Mouse (Mus musculus) erythroblast, adult 5-6 weeks (primary cell): ENCODE results near the gene Mcm10. TPM values are rescaled to one million over a fixed set of nuclear protein-coding genes. Genes with fewer than 3 reads are reported as not detected.

Source experiments
- ATAC-seq: replicated peaks from 2 replicates; pipeline ENCODE4 v1.8.0; 2016; ENCODE audit warnings: moderate number of reproducible peaks, mild to moderate bottlenecking, moderate TSS enrichment, inconsistent platforms; ENCODE audit not compliant: poor library complexity, low FRiP score, severe bottlenecking
- total RNA-seq, 2 experiments: library from RNA; stranded (forward) in 1 of 2; stranded (reverse) in 1 of 2; fragments of 150-400 nt in 1 of 2; fragments of 200-764, 138-1000 nt in 1 of 2; gene quantifications; 2 replicates each; pipeline versions ENCODE4 v1.2.3 to v1.2.4; 2015 to 2017; ENCODE audit warnings: low replicate concordance in 2 of 2

Mcm10 gene
- total RNA-seq, 2 experiments from 2014 or later, result 33.5 to 36.1 TPM

DNA sequence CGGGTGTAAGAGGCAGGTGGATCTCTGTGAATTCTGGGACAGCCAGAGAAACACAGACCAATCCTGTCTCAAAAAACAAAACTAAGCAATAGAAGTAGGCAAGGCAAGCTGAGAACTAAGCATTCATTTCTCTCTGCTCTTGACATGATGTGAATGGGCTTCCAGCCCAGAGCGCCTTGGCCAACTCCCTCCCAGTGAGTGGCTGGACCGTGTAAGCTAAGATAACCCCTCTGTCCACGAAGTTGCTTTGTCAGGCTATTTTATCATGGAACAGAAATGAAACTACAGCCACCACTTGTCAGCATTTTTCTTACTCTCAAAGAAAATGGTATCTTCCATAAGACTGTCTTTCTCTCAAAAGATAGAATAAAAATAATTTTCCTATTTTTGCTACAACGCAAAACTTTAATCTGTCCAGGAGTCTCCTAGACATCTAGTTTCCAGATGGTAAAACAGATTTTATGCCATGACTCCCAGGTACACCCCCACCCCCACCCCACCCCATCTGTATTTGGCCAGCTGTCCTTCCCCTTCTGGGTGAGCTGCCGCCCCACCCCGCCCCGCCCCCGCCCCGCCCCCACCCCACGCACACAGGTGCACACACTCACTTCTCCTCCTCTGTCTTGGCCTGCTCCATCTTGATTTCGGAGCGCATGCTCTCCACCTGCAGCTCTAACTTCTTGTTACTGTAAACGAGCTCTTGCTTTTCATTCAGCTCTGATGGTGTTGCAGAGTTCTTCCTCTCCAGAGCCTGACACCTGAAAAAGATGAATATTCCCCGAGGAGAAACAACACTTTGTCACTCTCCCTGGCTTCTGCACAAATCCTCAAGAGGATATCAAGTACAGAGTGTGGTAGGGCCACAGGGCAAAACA is 21.2 kb upstream of the Mcm10 start:
- ATAC-seq, result peak; percentile 63; the same call in 1 of the 2 replicates

DNA sequence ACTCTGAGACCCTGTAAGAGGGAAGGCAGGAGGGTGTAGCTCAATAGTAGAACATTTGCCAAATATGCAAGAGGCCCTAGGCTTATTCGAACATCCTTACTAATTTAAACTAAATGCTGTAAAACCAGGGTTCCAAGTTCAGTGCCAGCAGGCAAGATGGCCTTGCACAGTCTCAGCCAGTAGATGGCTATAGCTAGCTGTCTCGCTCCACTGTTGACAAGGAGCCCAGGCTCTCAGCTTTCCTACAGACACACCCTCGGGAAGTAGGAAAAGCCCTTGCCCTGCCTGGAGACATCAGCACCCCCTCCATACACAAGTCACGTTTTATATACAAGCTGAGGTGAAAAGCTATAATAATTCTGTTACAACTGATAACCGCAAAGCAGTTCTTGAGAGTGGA is 20.1 kb upstream of the Mcm10 start:
- no peak for ATAC-seq

DNA sequence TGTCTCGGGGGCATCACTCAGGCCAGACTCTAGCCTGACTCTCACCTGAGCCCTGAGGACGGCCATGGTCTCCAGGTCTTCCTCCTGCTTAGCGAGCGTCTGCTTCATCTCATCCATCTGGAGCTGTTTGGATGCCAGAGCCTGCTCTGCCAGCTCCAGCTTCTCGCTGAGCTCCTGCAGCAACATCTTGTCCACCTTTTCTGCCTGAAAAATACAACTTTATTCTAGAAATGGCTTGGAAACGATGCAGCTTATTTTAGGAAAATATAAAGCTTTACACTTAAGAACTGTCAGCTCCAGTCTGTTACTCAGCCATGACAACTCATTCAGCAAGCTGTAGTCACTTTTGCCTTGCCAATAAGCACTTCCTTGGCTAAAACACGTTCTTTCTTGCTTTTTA is 18.6 kb upstream of the Mcm10 start:
- ATAC-seq, result no peak

DNA sequence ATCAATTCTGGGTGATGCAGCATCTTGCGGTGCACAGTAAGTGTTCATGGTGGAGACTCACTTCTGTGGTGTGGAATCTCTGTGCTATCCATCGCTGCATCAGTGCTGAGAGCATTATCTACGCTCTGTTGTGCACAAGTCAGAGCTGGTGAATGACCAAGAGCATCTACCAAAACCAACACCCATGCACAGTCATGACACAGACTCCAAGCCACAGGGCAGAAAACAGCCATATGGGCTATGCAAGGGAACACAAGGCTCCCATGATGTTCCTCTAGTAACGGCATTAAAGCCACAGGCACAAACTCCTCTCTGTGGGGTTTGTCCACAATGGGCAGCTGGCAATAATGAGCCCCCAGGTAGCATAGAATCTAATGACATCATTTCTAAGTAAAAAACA is 17.2 kb upstream of the Mcm10 start:
- no peak for ATAC-seq

DNA sequence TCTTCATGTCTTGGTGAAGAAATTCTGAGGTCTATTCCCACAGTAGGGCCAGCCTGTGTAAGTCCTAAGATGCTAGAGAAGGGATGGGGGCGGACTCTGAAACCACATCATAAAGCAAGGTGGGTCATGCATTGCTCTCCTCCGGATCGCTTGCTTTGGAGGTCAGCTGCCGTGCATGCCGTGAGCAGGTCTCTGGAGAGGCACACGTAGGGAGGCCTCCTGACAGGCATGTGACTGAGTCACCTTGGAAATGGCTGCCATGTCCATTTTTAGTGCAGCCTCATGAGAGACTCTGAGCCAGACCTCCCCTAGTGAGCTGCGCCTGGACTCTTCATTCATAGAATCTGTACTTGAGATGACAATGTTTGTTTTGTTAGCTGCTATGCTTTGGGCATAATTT is 15.5 kb upstream of the Mcm10 start:
- 0 out of 2 replicates have a peak, but pooled peaks have one; percentile 15 for ATAC-seq

DNA sequence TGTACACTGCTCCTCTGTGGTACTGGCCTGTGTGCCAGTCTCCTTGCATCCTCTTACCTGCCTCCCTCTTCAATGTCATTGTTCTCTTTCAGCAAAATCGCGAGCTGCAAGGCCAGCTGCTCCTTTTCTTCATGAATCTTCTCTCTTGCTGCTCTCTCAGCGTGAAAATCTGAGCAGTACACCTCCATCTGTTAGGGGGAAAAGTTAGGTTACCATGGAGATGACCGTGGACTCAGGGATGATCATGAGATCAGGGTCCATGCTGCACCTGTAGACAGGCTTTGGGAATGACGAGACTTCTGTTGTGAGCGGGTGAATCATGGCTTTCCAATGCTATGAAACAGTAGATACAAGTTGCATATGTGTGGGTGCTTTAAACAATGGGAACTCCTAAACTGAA is 14.5 kb upstream of the Mcm10 start:
- ATAC-seq, result no peak

DNA sequence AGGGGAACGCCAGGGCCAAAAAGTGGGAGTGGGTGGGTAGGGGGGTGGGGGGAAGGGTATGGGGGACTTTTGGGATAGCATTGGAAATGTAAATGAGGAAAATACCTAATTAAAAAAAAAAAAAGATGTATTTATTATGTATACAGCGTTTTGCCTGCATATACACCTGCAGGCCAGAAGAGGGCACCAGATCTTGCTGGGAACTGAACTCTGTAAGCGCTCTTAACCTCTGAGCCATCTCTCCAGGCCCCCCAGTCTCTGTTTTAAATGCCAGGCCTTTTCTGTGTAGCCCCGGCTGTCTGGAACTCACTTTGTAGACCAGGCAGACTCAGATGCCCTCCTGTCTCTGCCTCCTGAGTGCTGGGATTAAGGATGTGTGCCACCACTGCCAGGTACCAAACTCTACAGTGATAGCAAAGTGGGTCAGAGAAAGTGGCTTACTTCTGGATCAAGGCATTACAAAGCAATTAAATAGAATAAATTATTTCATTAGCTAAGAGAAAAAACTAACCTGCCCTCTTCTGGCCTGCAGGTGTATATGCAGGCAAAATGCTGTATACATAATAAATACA is 12.7 kb upstream of the Mcm10 start:
- ATAC-seq, result peak; percentile 73

DNA sequence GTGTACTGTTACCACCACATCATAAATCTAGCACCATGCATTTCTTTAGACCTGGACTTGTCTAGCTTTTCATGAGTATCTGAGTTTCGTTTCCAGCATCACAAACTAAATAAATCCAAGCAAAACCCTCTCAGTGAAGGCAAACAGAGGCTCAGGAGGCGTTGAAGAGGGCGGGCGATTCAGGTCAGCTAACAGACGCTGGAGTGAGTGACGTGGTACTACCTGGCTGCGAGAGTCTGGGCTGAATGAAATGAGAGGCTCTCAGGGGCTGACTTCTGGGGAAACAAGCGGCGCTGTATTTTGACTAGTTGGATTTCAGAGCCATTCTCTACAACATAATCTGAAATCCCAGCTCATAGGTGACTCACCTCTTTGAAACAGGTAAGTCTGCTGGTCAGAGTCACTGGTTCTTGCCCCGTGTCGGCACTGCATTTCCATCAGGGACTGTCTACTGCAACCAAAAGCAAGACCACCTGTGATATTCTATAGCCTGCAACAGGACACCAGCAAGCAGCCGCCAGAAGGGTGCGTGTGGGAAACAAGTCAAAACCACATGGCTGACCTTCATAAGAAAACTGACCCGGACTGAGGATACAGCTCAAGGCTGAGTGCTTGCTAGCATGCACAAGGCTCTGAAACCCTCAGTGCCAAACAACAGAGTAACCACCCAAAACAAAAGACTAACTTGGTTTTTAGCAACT is 11.3 kb upstream of the Mcm10 start:
- no peak for ATAC-seq

DNA sequence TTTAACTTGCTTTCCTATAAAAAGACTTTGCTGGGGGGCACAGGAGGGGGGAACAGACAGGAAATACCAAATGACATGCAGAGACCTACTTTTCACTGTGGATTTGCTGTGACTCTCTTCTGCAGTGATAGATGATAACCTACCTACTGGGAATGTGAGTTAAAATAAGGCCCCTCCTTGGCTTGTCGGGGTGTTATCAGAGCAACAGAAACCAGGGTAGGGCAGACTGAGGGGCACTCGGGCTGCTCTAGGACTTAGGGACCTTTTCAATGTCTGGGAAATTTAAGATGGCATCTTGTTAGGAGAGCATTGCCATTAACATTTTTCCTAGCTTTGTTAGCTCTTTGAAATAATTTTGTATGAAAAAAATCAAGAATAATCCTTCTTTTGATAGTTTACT is 10.7 kb upstream of the Mcm10 start:
- no peak for ATAC-seq

DNA sequence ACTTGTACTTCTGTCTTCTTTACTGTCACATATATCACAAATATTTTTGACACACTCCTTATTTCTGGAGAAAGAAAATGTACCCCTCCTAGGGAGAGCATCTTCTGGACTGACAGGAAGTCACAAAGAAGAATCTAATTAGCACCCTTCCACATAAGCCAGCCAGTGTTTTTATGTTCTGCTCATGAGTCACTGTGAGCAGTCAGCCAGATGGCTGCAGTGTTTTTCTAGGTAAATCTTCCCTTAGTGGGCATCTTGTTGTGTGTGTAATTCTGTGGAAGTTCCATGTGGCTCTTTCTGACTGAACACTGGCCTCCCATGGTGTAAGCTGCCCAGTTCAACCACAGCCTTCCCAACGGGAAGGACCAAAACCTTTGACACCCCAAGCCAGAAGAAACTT is 7.1 kb upstream of the Mcm10 start:
- ATAC-seq, result no peak

DNA sequence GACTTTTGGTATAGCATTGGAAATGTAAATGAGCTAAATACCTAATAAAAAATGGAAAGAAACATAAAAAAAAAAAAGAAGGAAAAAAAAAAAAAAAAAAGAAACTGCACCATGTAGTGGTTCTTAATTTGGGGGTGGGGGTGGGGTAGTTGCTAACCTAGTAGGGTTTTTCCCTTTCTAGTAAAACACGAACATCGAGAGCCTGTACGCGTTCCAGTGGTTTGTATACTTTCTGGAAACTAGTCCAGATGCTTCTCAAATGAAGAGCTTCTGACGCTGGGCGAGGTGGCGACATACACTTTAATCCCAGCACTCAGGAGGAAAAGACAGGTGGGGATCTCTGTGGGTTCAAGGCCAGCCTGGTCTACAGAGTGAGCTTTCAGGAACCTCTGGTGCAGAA is 4.3 kb upstream of the Mcm10 start:
- no peak for ATAC-seq

DNA sequence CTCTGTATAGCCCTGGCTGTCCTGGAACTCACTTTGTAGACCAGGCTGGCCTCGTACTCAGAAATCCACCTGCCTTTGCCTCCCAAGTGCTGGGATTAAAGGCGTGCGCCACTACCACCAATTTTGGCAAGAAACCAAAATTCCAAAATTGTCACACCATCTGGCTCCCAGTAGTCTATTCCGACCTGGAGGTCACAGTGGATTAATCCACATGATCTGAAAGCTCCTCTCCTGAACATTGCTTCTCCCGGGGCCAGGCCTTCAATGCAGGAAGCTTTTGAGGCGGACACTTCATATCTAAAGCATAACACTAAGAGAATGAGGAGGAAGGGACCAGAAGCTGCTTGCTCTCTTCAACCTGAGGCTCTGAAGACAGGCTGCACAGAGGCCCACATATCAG is 2.9 kb upstream of the Mcm10 start:
- no peak for ATAC-seq

DNA sequence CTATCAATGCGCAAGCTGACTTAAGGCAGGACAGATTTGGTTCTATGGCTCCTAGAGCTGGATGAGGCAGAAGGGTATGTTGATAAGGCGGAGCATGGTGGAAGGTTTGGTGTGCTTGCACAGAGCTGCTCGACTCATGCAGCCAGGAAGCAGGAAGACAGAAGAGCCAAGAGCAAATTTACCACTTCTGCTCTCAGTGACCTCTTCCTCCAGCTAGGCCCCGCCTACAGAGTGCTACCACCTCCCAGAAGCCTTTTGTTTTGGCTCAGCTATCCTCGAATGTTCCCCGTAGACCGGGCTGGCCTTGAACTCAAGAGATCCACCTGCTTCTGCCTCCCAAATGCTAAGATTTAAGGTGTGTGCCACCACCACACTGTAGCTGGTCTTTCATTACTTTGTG is 2.0 kb upstream of the Mcm10 start:
- no peak for ATAC-seq

DNA sequence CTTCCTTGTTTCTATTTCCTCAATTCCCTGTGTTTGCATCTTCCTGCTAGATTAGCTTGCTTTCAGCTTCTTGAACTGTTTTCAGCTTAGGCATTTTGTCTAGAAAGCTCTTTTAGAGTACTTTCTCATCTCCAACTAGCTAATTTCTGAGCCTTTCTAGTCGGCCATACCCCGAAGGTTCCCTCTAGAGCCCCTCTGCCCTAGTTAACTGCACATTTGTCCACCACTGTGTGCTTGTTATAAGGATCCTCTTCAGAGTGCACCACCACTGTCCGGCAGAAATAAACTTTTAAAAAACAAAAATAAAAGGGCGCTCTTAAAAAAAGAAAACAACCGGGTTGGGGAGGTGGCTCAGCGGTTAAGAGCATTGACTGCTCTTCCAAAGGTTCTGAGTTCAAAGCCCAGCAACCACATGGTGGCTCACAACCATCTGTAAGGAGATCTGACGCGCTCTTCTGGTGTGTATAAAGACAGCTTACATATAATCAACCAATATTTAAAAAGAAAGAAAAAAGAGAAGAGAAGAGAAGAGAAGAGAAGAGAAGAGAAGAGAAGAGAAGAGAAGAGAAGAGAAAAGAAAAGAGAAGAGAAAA is 597 bp downstream of the Mcm10 start:
- no peak for ATAC-seq

DNA sequence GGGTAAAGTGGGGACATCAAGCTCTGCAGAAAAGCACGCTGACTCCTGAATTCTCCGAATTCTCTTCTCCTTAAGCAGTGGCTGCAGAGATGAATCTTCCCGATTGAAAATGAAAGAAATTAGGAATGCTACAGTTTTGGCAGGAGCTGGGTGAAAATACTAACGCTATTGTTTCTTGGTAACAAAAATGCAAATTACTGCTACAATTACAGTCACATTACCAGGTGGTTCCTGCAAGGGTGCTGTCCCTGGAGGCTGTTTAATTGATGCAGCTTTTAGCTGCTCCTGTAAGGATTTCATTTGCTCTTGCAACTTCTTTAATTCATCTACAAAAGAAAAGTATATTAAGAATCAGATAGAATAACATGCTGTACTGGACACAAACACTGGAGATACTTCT is 5.5 kb downstream of the Mcm10 start:
- no peak for ATAC-seq

DNA sequence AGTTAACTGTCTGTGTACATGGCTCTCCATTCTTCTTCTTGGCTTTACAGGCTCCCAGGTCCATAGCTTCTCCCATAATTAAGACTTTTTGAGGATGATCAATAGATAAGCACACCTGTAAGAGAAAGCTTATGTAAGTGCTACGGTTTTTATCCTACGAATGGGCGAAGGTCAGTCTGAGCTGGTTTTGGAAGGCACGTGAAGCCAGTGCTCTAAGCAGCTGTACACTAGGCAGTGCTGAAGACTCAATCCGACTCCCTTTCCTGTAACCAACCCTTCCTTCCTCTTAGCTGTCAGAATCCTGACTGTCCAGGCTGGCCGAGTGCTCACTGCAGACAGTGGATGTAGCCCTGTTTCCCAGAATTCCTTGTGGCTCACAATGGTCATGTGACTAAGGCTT is 11.3 kb downstream of the Mcm10 start:
- ATAC-seq, result no peak

DNA sequence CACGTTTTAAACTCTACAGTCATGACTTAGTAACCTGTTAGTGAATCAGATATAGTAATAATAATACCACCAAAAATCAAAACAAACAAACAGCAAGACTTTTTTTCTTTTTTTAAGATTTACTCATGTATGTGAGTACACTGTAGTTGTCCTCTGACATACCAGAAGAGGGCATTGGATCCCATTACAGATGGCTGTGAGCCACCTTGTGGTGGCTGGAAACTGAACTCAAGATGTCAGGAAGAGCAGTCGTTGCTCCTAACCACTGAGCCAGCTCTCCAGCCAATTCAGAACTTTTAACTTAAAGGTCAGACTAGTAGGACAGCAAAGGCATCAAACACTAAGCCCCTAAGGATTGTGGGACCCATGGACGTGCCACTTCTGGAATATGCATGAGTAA is 13.7 kb downstream of the Mcm10 start:
- ATAC-seq, result no peak

DNA sequence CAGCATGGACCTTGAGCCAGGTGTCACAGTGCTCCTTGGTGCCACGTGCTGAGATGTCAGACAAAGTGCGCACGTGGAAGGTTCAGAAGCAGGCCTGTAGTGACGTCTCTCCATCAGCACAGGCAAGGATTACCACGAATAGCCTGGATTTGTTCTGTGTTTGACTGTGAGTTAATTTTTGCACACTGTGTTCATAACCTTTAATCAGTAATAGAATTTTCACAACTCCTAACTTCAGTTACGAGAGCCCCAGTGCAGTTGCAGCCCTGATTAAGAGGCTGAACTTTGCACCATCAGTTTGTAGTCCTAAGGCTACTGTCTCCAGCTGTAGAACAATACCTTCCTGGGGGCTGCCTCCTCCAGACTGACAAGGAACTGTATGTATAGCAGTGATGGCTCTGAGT is 16.2 kb downstream of the Mcm10 start:
- no peak for ATAC-seq

DNA sequence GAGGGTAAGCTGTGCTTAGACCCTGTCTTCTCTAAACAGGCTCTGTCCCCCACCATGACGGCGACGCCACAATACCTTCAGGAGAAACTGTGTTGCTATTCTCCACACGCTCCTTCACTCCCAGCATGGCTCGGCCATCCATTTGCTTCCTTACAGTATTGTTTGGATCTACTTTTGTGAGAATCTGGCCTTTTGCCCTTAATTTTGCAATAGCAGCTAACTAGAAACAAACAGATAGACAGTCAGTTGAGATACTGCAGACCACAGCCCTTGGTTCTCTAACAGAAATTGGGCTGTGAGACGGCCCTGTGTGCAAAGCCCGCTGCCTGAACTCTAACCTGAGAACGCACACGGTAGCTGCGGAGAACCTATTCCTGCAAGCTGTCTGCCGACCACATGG is 16.9 kb downstream of the Mcm10 start:
- no peak for ATAC-seq

DNA sequence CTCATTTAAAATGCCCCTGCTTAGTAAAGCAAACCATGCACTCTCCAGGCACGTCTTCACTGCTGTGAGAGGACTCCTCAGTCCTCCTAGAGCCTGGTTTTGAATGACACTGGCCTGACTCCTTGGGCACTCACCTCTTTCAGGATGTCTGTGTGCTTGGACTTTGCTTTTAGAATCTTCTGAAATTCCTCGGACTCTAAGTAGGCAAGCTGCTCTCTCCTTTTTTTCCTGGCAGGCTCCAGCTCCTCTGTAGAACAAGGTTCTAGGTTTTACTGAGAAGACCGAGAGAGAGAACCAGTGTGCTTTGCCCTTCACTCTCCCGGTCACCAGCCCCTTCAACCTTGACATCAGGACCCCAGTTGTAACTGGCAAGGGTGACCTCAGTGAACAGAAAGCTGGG is 18.2 kb downstream of the Mcm10 start:
- no peak for ATAC-seq

DNA sequence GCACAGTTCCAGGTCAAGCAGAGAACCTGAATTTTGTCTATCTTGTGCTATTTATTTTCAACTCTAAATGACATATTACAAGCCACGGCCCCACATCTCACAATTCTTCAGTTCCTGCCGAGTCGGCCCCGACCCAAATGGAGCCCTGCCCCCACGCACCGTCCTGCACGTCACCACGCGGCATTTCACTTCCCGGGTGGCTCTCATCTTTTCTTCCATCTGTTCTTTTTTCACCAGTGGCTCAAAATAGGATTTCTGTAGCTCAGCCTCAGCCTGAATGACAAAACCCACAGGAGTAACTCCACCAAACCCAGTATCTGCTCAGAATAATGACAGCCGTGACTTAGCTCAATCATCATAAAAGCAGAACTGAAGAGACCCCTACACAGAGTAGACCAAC is 19.0 kb downstream of the Mcm10 start:
- no peak for ATAC-seq
